Mouse (Mus musculus) lung, embryonic 16.5 days (tissue): Measurements from ENCODE around the gene Hs3st3a1. TPM values are rescaled to one million over a fixed set of nuclear protein-coding genes. Genes with fewer than 3 reads are reported as not detected.

ENCODE experiments used
- ATAC-seq: fragments of 200-750 bp; cut with Nextera tagmentation; 2 replicates; pipeline ENCODE4 v1.8.0; 2017; ENCODE audit warnings: low read depth, mild to moderate bottlenecking, moderate library complexity
- H3K27ac ChIP-seq: fragments of 300-500 bp; sonication (generic); 2 replicates; pipeline ENCODE4 v1.5.1; 2014; ENCODE audit warnings: mild to moderate bottlenecking, control low read depth, low read length
- H3K27me3 ChIP-seq: fragments of 300-500 bp; sonication (generic); 2 replicates; pipeline ENCODE4 v1.6.1; 2014; ENCODE audit warnings: low read depth, low read length, mixed read lengths; ENCODE audit not compliant: control insufficient read depth, insufficient read depth
- H3K36me3 ChIP-seq: fragments of 300-500 bp; sonication (generic); 2 replicates; pipeline ENCODE4 v1.6.1; 2014; ENCODE audit warnings: low read length; ENCODE audit not compliant: control insufficient read depth, insufficient read depth
- H3K4me1 ChIP-seq: fragments of 300-500 bp; sonication (generic); replicated peaks from 2 replicates; pipeline ENCODE4 v1.6.1; 2014; ENCODE audit warnings: low read length, mixed read lengths; ENCODE audit not compliant: control insufficient read depth, insufficient read depth
- H3K4me2 ChIP-seq: fragments of 300-500 bp; sonication (generic); 2 replicates; pipeline ENCODE4 v1.6.1; 2014; ENCODE audit warnings: low read depth, low read length, control low read depth
- H3K4me3 ChIP-seq: fragments of 300-500 bp; sonication (generic); 2 replicates; pipeline ENCODE4 v1.5.1; 2014; ENCODE audit warnings: mild to moderate bottlenecking, low read length, control low read depth
- H3K9ac ChIP-seq: fragments of 300-500 bp; sonication (generic); 2 replicates; pipeline ENCODE4 v1.6.1; 2014; ENCODE audit warnings: low read length, control low read depth
- H3K9me3 ChIP-seq: fragments of 300-500 bp; sonication (generic); 2 replicates; pipeline ENCODE4 v1.6.1; 2016; ENCODE audit warnings: low read length; ENCODE audit not compliant: control insufficient read depth
- WGBS: fragments of 180-500 bp; shearing (Covaris S2); extraction: QIAGEN DNeasy Blood & Tissue Kit; methylation state at CpG from one replicate; pipeline ENCODE4 v1.1.7; 2014; 5-methylcytosine and 5-hydroxymethylcytosine counted together
- polyA plus RNA-seq: library from polyadenylated mRNA; unstranded; fragments of >200 nt; fragmentation: Nextera tagmentation; extraction: Ambion mirVana; gene quantifications from 2 replicates; pipeline ENCODE4 v1.2.1, GENCODE M21; 2015

Gene Hs3st3a1
- polyA plus RNA-seq, 1 experiment from 2014 or later, result 0.38 TPM

DNA sequence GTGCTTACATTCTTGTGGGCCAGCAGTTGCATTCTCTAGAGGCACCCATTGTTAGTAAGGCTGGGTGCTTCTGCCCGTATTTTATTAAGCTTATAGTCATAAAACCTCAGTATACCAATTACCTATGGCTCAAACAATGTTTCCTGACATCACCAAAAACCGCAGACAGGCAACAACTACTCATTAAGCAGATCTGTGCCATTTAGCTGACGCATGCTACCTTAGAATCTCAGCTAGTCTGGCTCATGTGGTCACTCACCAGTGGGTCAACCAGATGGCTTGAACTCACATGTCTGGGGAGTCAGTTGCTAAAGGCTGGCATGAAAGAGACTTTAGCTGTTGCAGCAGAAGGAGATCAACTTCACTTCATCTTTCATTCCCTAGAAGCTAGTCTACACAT lies 67.9 kb downstream of the Hs3st3a1 start:
- no peaks in the 10 kb centered on the region for H3K36me3 ChIP-seq
- WGBS, result 84% methylated on average over 3 of the region's 3 CpGs
- peaks cover 4% of the 10 kb centered on the region; the same call in 1 of the 2 replicates for H3K9me3 ChIP-seq
- ATAC-seq, result no peak
- H3K4me3 ChIP-seq, result no peak overlapping the region
- no peak overlapping the region for H3K27ac ChIP-seq
- H3K4me2 ChIP-seq, result no peak overlapping the region
- H3K4me1 ChIP-seq, result no peaks in the 10 kb centered on the region
- H3K9ac ChIP-seq, result no peak overlapping the region
- H3K27me3 ChIP-seq, result no peaks in the 10 kb centered on the region

DNA sequence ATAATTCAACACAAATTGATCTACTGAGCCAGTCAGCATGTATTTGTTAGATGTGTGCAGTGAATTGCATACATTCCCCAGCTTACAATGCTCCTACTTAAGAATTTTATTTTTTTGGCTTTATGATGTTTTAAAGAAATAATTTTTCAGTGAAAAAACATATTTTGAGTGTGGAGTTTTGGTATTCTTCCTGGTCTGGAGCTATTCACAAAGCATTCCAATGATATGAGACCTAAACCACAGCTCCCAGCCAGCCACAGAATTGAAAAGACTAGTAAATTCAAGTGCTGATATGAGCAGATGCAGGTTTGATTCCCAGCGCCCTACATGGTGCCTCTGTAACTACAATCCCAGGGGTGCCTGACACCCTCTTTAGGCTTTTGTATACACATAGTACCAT lies 70.8 kb downstream of the Hs3st3a1 start:
- no peak overlapping the region for H3K4me2 ChIP-seq
- 78% methylated on average over 1 of the region's 1 CpGs for WGBS
- H3K27me3 ChIP-seq, result no peaks in the 10 kb centered on the region
- no peaks in the 10 kb centered on the region for H3K4me1 ChIP-seq
- H3K27ac ChIP-seq, result no peak overlapping the region
- H3K4me3 ChIP-seq, result no peak overlapping the region
- H3K9me3 ChIP-seq, result peaks cover 4% of the 10 kb centered on the region; the same call in 1 of the 2 replicates
- H3K9ac ChIP-seq, result no peak overlapping the region
- H3K36me3 ChIP-seq, result no peaks in the 10 kb centered on the region
- ATAC-seq, result no peak

DNA sequence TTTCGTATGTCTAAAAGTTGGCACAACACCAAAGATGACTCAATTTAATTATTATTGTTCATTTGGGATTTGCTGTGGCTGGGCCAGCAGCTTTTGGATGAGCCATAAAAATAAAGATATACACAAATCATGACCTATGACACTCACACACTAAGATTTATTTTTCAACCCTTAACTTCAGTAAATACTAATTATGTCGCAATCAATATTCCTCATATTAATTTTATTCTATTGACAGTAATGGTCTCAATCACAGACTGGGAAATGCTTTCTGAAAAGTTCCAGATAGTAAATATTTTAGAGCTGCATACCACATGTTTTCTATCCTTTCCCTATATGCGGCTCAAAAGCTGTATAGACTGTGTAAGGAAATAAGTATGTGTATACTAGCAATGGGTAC lies 71.9 kb downstream of the Hs3st3a1 start:
- WGBS, result 55% methylated on average over 3 of the region's 3 CpGs
- Histone ChIP-seq H3K4me3 (no peak overlapping the region), H3K27ac (no peak overlapping the region), H3K4me2 (no peak overlapping the region), H3K36me3 (no peaks in the 10 kb centered on the region), H3K9ac (no peak overlapping the region), H3K4me1 (no peaks in the 10 kb centered on the region; the same call in 1 of the 2 replicates), H3K27me3 (no peaks in the 10 kb centered on the region), H3K9me3 (peaks cover 4% of the 10 kb centered on the region; the same call in 1 of the 2 replicates)
- ATAC-seq, result no peak

DNA sequence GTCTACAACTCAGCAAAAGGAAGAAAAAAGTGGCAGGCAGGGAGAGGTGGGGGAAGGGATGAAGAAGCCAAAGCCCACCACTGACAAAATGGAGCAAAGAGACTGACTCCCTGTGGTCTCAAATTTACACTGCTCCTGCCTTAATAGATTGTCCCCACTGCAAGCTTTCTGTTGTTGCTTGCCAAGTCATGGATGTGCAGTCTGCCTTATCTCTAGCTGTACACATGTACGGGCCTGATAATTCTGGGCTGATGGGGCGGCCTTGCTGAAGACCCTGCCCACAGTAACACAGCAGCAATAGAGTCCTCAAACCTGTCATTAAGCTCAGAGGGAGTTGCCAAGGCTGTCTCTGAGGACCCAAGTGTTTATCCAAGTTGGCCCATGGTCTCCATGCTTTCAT lies 74.0 kb downstream of the Hs3st3a1 start:
- WGBS, result 69% methylated on average over 2 of the region's 2 CpGs
- Histone ChIP-seq H3K9me3 (peaks cover 4% of the 10 kb centered on the region; the same call in 1 of the 2 replicates), H3K4me3 (no peak overlapping the region), H3K36me3 (no peaks in the 10 kb centered on the region), H3K27me3 (no peaks in the 10 kb centered on the region), H3K4me2 (no peak overlapping the region), H3K9ac (no peak overlapping the region), H3K27ac (no peak overlapping the region), H3K4me1 (no peaks in the 10 kb centered on the region; the same call in 1 of the 2 replicates)
- ATAC-seq, result no peak

DNA sequence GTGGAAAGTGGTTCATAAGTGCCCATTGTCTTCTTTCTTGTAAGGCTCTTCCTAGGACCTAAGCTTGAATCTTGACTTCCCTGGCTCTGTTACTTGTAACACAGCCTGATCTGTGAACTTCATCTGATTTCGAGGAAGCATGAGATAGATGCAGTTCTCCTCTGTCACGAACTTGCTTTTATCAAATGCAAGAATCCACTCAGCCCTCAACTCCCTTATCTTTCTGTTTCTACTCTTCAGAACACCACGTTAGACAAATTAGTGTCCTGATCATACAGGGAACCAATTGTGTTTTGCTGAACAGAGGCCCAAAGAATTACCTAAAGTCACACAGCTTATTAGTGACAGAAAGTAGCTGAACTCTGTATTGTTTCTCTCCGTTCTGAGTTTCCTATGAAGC lies 77.2 kb downstream of the Hs3st3a1 start:
- H3K27me3 ChIP-seq, result no peaks in the 10 kb centered on the region; the same call in 1 of the 2 replicates
- WGBS, result 63% methylated on average over 4 of the region's 4 CpGs
- H3K4me1 ChIP-seq, result peaks cover 4% of the 10 kb centered on the region; the same call in 1 of the 2 replicates
- no peak overlapping the region for H3K4me3 ChIP-seq
- ATAC-seq, result no peak
- no peak overlapping the region for H3K27ac ChIP-seq
- no peaks in the 10 kb centered on the region for H3K9me3 ChIP-seq
- no peaks in the 10 kb centered on the region for H3K36me3 ChIP-seq
- H3K9ac ChIP-seq, result no peak overlapping the region
- H3K4me2 ChIP-seq, result no peak overlapping the region

DNA sequence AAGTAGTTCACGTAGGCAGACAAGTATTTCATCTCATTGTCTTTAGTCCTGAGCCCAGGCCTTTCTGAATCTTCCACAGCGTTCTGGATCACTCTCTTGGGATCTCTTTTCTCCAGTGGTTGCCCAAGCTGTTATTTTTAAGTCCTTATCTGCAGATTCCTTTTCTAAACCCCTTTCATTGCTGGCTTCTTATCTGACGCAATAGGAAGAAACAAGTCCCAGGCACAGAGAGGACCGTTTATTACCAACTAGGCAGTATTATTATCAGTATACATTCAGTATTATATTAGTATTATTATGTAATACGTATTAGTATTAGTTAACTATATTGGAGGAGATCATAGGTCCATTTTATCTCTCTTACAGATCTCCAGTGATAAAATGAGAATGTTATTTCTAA lies 78.3 kb downstream of the Hs3st3a1 start:
- no peak for ATAC-seq
- H3K4me3 ChIP-seq, result no peak overlapping the region
- H3K36me3 ChIP-seq, result no peaks in the 10 kb centered on the region
- H3K4me2 ChIP-seq, result no peak overlapping the region
- WGBS, result 75% methylated on average over 5 of the region's 5 CpGs
- no peaks in the 10 kb centered on the region for H3K9me3 ChIP-seq
- no peaks in the 10 kb centered on the region; the same call in 1 of the 2 replicates for H3K27me3 ChIP-seq
- H3K27ac ChIP-seq, result no peak overlapping the region
- no peak overlapping the region for H3K9ac ChIP-seq
- H3K4me1 ChIP-seq, result peaks cover 4% of the 10 kb centered on the region

DNA sequence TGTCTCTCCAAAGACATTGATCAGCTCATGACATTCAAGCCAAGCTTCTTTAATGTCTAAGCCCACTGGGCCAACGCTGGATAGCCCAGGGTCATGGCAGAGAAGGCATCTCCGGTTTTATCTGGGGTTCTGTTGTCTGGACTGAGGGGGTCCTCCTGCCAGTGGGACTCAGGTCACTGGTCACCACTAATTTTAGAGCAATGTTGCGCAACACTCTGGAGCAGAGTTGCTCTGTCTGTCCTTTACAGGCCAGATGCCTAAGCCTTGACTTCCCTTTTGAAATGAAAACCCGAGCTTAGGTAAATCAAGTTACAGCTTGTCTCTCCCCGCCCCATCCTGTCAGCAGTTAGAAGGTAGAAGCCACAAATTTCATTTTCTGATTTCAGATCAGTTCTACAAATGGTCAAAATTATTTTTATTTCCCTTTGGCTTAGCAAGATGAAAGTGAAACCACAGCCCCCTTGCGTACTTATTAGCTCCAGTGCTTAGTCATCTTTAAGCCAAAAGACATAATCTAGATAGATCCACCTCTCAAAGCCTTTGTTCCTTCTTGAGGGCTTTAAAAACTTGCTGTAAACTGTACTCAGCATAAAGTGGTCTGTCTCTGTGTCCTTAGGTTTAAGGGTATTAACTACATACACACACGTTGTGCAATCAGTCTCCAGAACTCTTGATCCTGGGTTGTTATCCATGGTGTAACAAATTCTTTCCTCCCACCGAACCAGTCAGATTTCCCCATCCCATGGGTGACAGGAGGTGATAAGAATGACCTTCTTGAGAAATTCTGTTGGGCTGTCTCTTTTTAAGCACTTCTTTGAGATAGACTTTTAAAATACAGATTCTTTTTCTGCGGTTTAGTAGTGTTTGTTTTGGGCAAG lies 81.8 kb downstream of the Hs3st3a1 start:
- Histone ChIP-seq H3K4me3 (no peak overlapping the region), H3K4me2 (no peak overlapping the region), H3K36me3 (no peaks in the 10 kb centered on the region), H3K27ac (no peak overlapping the region), H3K4me1 (peaks cover 4% of the 10 kb centered on the region; the same call in 1 of the 2 replicates), H3K9me3 (no peaks in the 10 kb centered on the region), H3K27me3 (peaks cover 23% of the 10 kb centered on the region), H3K9ac (no peak overlapping the region)
- ATAC-seq, result no peak
- 64% methylated on average over 9 of the region's 9 CpGs for WGBS

DNA sequence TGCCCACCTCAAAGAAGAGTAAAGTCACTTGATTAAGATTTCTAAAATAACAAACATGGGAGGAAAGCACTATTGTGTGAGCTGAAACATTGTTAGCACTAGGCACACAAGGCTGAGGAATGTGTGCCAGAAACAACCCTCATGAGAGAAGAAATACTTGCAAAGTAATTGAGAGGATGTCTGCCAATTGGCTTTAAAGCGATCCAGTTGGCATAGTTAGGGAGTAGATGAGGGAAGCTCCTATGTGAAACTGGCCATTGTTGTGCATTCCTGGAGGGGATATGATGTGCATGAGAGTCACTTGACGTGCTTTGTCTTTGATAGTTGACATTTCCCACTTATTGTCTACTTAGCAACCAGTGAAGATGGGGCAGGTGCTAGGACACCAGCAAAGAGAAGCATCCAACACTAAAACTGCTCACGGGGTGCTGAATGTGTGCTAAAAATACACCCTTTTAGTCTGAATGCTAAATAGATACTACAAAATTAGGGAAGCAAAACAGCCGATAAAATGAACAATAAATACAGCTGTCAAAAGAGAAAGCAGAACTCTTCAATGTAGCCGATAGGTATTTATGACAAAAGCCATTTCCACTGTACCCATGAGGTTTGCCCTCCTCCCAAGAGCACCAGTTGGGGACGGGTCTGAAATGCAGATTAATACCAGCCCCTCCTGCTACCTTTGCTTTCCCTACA lies 83.2 kb downstream of the Hs3st3a1 start:
- Histone ChIP-seq H3K9me3 (no peaks in the 10 kb centered on the region), H3K9ac (no peak overlapping the region), H3K4me2 (no peak overlapping the region), H3K27ac (no peak overlapping the region), H3K4me3 (no peak overlapping the region), H3K27me3 (peaks cover 23% of the 10 kb centered on the region), H3K4me1 (peaks cover 4% of the 10 kb centered on the region; the same call in 1 of the 2 replicates), H3K36me3 (no peaks in the 10 kb centered on the region)
- no peak for ATAC-seq
- 70% methylated on average over 6 of the region's 6 CpGs for WGBS

DNA sequence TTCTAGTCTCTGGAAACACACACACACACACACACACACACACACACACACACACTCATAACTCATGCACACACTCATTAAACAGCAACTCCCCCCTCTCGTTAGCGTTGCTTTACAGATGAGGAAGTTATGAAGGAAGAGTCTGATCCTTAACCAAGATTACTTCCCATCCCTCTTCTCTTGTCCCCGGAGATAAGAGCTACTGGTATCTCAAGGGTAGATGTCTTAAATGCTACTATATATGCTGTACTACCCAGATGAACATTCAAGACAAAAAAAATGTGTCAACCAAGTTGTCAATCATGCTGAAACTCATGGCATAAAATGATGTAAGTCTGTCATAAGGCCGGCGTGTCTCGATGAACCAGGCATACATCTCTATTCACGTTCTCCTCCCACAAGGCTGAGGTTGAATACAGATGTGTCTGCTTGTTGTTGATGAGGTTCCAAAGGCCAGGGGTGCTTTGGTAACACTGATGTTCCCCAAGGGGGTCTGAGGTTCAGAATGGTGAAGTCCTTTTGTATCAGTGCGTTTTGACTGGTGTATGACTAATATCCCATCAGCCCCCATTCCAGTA lies 89.0 kb downstream of the Hs3st3a1 start:
- WGBS, result 84% methylated on average over 8 of the region's 8 CpGs
- Histone ChIP-seq H3K9ac (no peak overlapping the region), H3K36me3 (no peaks in the 10 kb centered on the region), H3K4me3 (no peak overlapping the region), H3K27me3 (peaks cover 18% of the 10 kb centered on the region), H3K27ac (no peak overlapping the region), H3K4me1 (no peaks in the 10 kb centered on the region), H3K4me2 (no peak overlapping the region), H3K9me3 (no peaks in the 10 kb centered on the region)
- no peak for ATAC-seq
